Comparison of ENCODE assay signal across 15 mouse cellular contexts in the genomic region with DNA sequence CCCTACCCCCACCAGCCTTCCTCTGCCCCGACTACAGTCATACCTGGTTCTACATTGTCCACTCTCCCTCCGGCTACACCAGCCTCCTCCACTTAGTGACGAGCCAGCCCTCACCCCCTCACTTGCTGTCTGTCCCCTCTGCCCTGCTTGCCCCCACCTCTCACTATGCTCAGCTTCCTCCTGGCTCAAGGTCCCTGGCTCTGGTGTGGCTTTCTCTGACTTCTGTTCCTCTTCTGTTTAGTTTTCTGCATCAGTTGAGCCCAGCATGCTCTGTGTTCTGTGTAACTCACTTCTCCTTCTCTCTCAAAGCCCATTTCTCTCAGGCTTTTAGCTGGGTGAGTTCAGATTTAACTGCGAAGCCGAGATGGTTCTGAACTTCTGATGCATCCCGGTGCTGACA. TPM values are rescaled to one million over a fixed set of nuclear protein-coding genes. Genes with fewer than 3 reads are reported as not detected.
DNase-seq lines count a peak whose midpoint lies in the region; ATAC-seq lines count a peak whose summit lies in the region.
"Had no signal": no experiment of that assay in that cellular context is flagged by ENCODE, and none has a peak within 500 bp of the region (broad histone marks: within the 10 kb centered on the region; RNA-seq: fewer than 3 reads in every experiment).

No protein-coding gene starts in this region.

- no peaks in the 10 kb centered on the region for H3K27me3 ChIP-seq in liver, embryonic 15.5 days
- H3K27me3 ChIP-seq in embryonic facial prominence, embryonic 13.5 days = no peaks in the 10 kb centered on the region
- no peaks in the 10 kb centered on the region for H3K27me3 ChIP-seq in limb, embryonic 12.5 days
- no peaks in the 10 kb centered on the region for H3K27me3 ChIP-seq in stomach, embryonic 15.5 days (replicated peaks)
- H3K27me3 ChIP-seq: forebrain, embryonic 12.5 days; midbrain, embryonic 13.5 days had no signal

- no peak overlapping the region for H3K4me2 ChIP-seq in liver, embryonic 15.5 days
- no peak overlapping the region for H3K4me2 ChIP-seq in embryonic facial prominence, embryonic 13.5 days
- H3K4me2 ChIP-seq in limb, embryonic 12.5 days = no peak overlapping the region
- H3K4me2 ChIP-seq in stomach, embryonic 15.5 days = no peak overlapping the region
- H3K4me2 ChIP-seq: forebrain, embryonic 12.5 days; lung, embryonic 14.5 days; midbrain, embryonic 13.5 days had no signal

- H3K4me3 ChIP-seq in liver, embryonic 15.5 days (replicated peaks) = no peak overlapping the region
- no peak overlapping the region for H3K4me3 ChIP-seq in embryonic facial prominence, embryonic 13.5 days
- H3K4me3 ChIP-seq in limb, embryonic 12.5 days (replicated peaks) = no peak overlapping the region
- no peak overlapping the region for H3K4me3 ChIP-seq in stomach, embryonic 15.5 days (replicated peaks)
- H3K4me3 ChIP-seq: forebrain, embryonic 12.5 days; left cerebral cortex, adult 2 months; midbrain, embryonic 13.5 days had no signal

- 0 out of 2 replicates have a peak overlapping the region, but pooled peaks have one; percentile 3 for H3K27ac ChIP-seq in liver, embryonic 15.5 days (replicated peaks)
- H3K27ac ChIP-seq in embryonic facial prominence, embryonic 13.5 days = peak overlapping the region; percentile 16; the same call in 1 of the 2 replicates
- H3K27ac ChIP-seq in limb, embryonic 12.5 days = 0 out of 2 replicates have a peak overlapping the region, but pooled peaks have one; percentile 19
- H3K27ac ChIP-seq in stomach, embryonic 15.5 days = peak overlapping the region; percentile 64
- H3K27ac ChIP-seq: forebrain, embryonic 12.5 days; left cerebral cortex, adult 2 months; midbrain, embryonic 13.5 days had no signal

- no peak overlapping the region for H3K9ac ChIP-seq in liver, embryonic 15.5 days
- H3K9ac ChIP-seq in embryonic facial prominence, embryonic 13.5 days = 0 out of 2 replicates have a peak overlapping the region, but pooled peaks have one; percentile 21
- no peak overlapping the region for H3K9ac ChIP-seq in limb, embryonic 12.5 days (replicated peaks)
- H3K9ac ChIP-seq in stomach, embryonic 15.5 days = no peak overlapping the region
- H3K9ac ChIP-seq: forebrain, embryonic 12.5 days; lung, embryonic 14.5 days; midbrain, embryonic 13.5 days had no signal

- H3K36me3 ChIP-seq in liver, embryonic 15.5 days (replicated peaks) = no peaks in the 10 kb centered on the region
- H3K36me3 ChIP-seq in embryonic facial prominence, embryonic 13.5 days = peaks cover 14% of the 10 kb centered on the region
- H3K36me3 ChIP-seq in limb, embryonic 12.5 days = peaks cover 12% of the 10 kb centered on the region
- H3K36me3 ChIP-seq in stomach, embryonic 15.5 days = 0 out of 2 replicates have a peak, but pooled peaks cover 3% of the 10 kb centered on the region
- H3K36me3 ChIP-seq: forebrain, embryonic 12.5 days; midbrain, embryonic 13.5 days had no signal

- WGBS in liver, embryonic 15.5 days (ENCODE audit: insufficient replicate concordance) = 41% methylated on average over 6 of the region's 6 CpGs
- WGBS in embryonic facial prominence, embryonic 13.5 days = 55% methylated on average over 6 of the region's 6 CpGs
- 67% methylated on average over 6 of the region's 6 CpGs for WGBS in limb, embryonic 12.5 days
- 57% methylated on average over 6 of the region's 6 CpGs for WGBS in stomach, embryonic 15.5 days

- no peak for ATAC-seq in liver, embryonic 15.5 days (ENCODE audit: insufficient read depth)
- no peak for ATAC-seq in embryonic facial prominence, embryonic 13.5 days (ENCODE audit: insufficient number of reproducible peaks, insufficient read depth, low FRiP score, low TSS enrichment, low read depth)
- ATAC-seq in limb, embryonic 12.5 days (ENCODE audit: insufficient number of reproducible peaks, insufficient read depth, low FRiP score, low TSS enrichment, low read depth) = no peak
- ATAC-seq in stomach, embryonic 15.5 days (ENCODE audit: insufficient read depth, low FRiP score, low read depth) = 0 out of 2 replicates have a peak, but pooled peaks have one; percentile 24
- ATAC-seq: midbrain, embryonic 13.5 days had no signal

- peaks cover 5% of the 10 kb centered on the region; the same call in 1 of the 2 replicates for H3K9me3 ChIP-seq in liver, embryonic 15.5 days (replicated peaks)
- H3K9me3 ChIP-seq in embryonic facial prominence, embryonic 13.5 days = peaks cover 3% of the 10 kb centered on the region; the same call in 1 of the 2 replicates
- peaks cover 4% of the 10 kb centered on the region; the same call in 1 of the 2 replicates for H3K9me3 ChIP-seq in limb, embryonic 12.5 days
- H3K9me3 ChIP-seq in stomach, embryonic 15.5 days = no peaks in the 10 kb centered on the region
- H3K9me3 ChIP-seq: midbrain, embryonic 13.5 days had no signal

- no peak for DNase-seq in liver
- no peak for DNase-seq in right cerebral cortex, postnatal 14 days
- no peak for DNase-seq in urinary bladder, adult 18-20 months (ENCODE audit: low spot score in 2 of 2)
- DNase-seq: embryo, embryonic 11 days; heart, postnatal 4 days; kidney, postnatal 25 days; lung, embryonic 14.5 days; thymus, postnatal 36 days had no signal

- peaks cover 17% of the 10 kb centered on the region for H3K4me1 ChIP-seq in liver, embryonic 15.5 days (replicated peaks)
- peaks cover 25% of the 10 kb centered on the region for H3K4me1 ChIP-seq in embryonic facial prominence, embryonic 13.5 days
- H3K4me1 ChIP-seq in limb, embryonic 12.5 days (replicated peaks) = peaks cover 21% of the 10 kb centered on the region
- H3K4me1 ChIP-seq in stomach, embryonic 15.5 days = peaks cover 21% of the 10 kb centered on the region

RNA-seq across cellular contexts. Expression of gene Itpr3, which starts 17.1 kb away (rescaled TPM):
- polyA plus RNA-seq in liver, embryonic 15.5 days (2015; fragmentation: Nextera tagmentation; extraction: Ambion mirVana) = 0.67 and 0.89 TPM in 2 replicates
- polyA plus RNA-seq in embryonic facial prominence, embryonic 13.5 days (2015; fragmentation: Nextera tagmentation; extraction: Ambion mirVana) = 3.8 and 4.0 TPM in 2 replicates
- polyA plus RNA-seq in limb, embryonic 12.5 days (2016; fragmentation: Nextera tagmentation; extraction: Ambion mirVana) = 4.3 and 5.2 TPM in 2 replicates
- 10.8 and 12.3 TPM in 2 replicates for polyA plus RNA-seq in stomach, embryonic 15.5 days (2015; fragmentation: Nextera tagmentation; extraction: Ambion mirVana)

RNA-seq across cellular contexts. Expression of gene Bak1, which starts 45.4 kb away (rescaled TPM):
- polyA plus RNA-seq in liver, embryonic 15.5 days (2015; fragmentation: Nextera tagmentation; extraction: Ambion mirVana) = 2.0 and 2.1 TPM in 2 replicates
- 4.6 and 5.7 TPM in 2 replicates for polyA plus RNA-seq in embryonic facial prominence, embryonic 13.5 days (2015; fragmentation: Nextera tagmentation; extraction: Ambion mirVana)
- 3.5 and 5.3 TPM in 2 replicates for polyA plus RNA-seq in limb, embryonic 12.5 days (2016; fragmentation: Nextera tagmentation; extraction: Ambion mirVana)
- polyA plus RNA-seq in stomach, embryonic 15.5 days (2015; fragmentation: Nextera tagmentation; extraction: Ambion mirVana) = 4.6 and 5.7 TPM in 2 replicates

RNA-seq across cellular contexts. Expression of gene Uqcc2, which starts 59.5 kb away (rescaled TPM):
- 135 and 146 TPM in 2 replicates for polyA plus RNA-seq in liver, embryonic 15.5 days (2015; fragmentation: Nextera tagmentation; extraction: Ambion mirVana)
- 328 and 350 TPM in 2 replicates for polyA plus RNA-seq in embryonic facial prominence, embryonic 13.5 days (2015; fragmentation: Nextera tagmentation; extraction: Ambion mirVana)
- 350 and 361 TPM in 2 replicates for polyA plus RNA-seq in limb, embryonic 12.5 days (2016; fragmentation: Nextera tagmentation; extraction: Ambion mirVana)
- polyA plus RNA-seq in stomach, embryonic 15.5 days (2015; fragmentation: Nextera tagmentation; extraction: Ambion mirVana) = 267 and 309 TPM in 2 replicates

Comparison
In these comparisons a context has a peak if more than half of its experiments do, and no peak if none do; other contexts are left out.
1. H3K27ac ChIP-seq: peak in every context shown above with its lines; median percentile 64 in stomach, embryonic 15.5 days; 19 in limb, embryonic 12.5 days; 16 in embryonic facial prominence, embryonic 13.5 days; 3 in liver, embryonic 15.5 days.